Mouse (Mus musculus) leukemia stem cell, adult 10-12 weeks (primary cell): ENCODE data around the gene Gm16381. TPM values are rescaled to one million over a fixed set of nuclear protein-coding genes. Genes with fewer than 3 reads are reported as not detected.

Source experiments
- polyA plus RNA-seq: library from polyadenylated mRNA; stranded (reverse); fragments of >175 nt; gene quantifications from 2 replicates; pipeline ENCODE4 v1.2.3, GENCODE M21; 2012; ENCODE audit warnings: low replicate concordance

Gm16381 gene
- polyA plus RNA-seq: not detected in 2 replicates

DNA sequence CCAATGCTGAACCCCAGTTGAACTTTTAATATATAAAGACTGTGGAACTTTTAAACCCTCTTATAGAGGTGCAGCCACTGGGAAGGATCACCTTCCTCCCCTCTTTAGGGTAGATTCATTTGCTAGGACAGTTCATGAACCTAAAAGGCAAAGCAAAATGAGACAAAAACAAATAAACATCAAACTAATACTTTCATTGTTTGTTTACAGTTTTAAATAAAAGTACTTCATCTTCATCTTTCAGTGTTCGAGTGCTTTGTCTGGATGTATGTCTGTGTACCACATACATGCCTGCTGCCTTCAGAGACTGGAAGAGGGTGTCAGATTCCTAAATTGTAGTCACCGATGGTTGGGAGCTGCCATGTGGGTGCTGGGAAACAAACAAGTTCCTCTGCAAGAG is at the start of gene Gm16381:
TSS of gene Gm16381 (minus strand) at position 101 of the 400 bp plus-strand sequence.

DNA sequence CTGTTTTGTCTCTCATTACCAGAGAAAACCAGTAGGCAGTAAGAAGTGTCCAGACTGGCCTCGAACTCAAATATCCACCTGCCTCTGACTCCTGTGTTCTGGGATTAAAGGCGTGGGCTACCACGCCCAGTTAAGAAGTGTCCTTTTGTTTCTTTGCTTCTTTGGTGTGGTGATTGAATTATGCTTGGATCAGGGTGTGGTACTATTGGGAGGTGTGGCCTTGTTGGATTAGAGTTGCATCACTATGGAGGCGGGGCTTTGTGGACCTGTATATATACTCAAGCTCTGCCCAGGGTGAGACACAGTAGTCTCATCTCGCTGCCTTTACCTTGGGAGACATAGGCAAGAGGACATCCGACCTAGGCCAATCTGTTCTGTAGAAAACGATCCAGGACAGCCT is 25.9 kb downstream of the Gm16381 start, which contains the start of gene Gm4027:
TSS of gene Gm4027 (plus strand) at position 301 of the 400 bp plus-strand sequence.

DNA sequence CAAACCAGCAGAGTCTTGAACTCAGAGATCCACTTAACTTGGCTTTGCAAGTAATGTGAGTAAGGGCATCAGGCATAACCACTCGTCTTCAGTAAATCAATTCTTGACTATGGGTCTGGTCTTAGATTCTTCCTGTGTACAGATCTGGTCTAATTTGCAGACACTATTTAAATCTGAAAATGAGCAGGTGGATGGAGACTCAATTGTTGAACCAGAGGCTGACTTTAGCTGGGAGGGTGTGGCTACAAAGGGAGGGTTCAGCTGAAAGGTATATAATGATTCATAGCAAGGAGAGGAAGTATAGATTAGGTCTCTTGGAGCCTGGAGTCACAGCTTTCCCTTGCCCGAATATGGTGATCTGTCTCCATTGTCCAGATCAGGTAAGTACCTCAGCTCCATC is 42.0 kb downstream of the Gm16381 start, which contains the start of gene Oog1:
TSS of gene Oog1 (plus strand) at position 301 of the 400 bp plus-strand sequence.

Other genes starting within 250 kb of the Gm16381 start
- gene Slirp, start 200.7 kb downstream of the Gm16381 start, polyA plus RNA-seq: 0.73 TPM in 1 of 2 replicates, not detected in the other
- 43.7 and 55.6 TPM in 2 replicates for gene Alkbh1, start 200.6 kb downstream of the Gm16381 start, polyA plus RNA-seq
- 2.6 and 14.1 TPM in 2 replicates for gene Snw1, start 172.3 kb downstream of the Gm16381 start, polyA plus RNA-seq
- not detected in 2 replicates for gene Gm5788, start 149.9 kb downstream of the Gm16381 start, polyA plus RNA-seq
- not detected in 2 replicates for gene Gm8300, start 130.3 kb downstream of the Gm16381 start, polyA plus RNA-seq
- not detected in 2 replicates for gene Oog1, start 41.9 kb downstream of the Gm16381 start, polyA plus RNA-seq
- not detected in 2 replicates for gene Gm4027, start 25.8 kb downstream of the Gm16381 start, polyA plus RNA-seq
- not detected in 2 replicates for gene Gm21319, start 131.1 kb upstream of the Gm16381 start, polyA plus RNA-seq
- not detected in 2 replicates for gene Gm21936, start 150.9 kb upstream of the Gm16381 start, polyA plus RNA-seq
- not detected in 2 replicates for gene BB287469, start 172.0 kb upstream of the Gm16381 start, polyA plus RNA-seq
- gene Gm2001, start 197.7 kb upstream of the Gm16381 start, polyA plus RNA-seq: not detected in 2 replicates
- gene Gm2016, start 229.5 kb upstream of the Gm16381 start, polyA plus RNA-seq: not detected in 2 replicates